Mouse (Mus musculus): Measurements from ENCODE around the gene Bmpr1a. TPM values are rescaled to one million over a fixed set of nuclear protein-coding genes. Genes with fewer than 3 reads are reported as not detected.

The Bmpr1a gene
- polyA plus RNA-seq, 1 experiment from 2014 or later = 80.9 TPM

- H3K4me2 ChIP-seq (ENCODE audit: low read depth, low read length) = no peak overlapping the region
- no peaks in the 10 kb centered on the region for H3K9me3 ChIP-seq (replicated peaks; ENCODE audit: control insufficient read depth, low read length)
- no peak overlapping the region for H3K9ac ChIP-seq (replicated peaks; ENCODE audit: low read length)
- no peak overlapping the region for H3K27ac ChIP-seq (replicated peaks; ENCODE audit: low read depth, low read length)
- H3K27me3 ChIP-seq (ENCODE audit: control insufficient read depth, insufficient read depth, low read length) = no peaks in the 10 kb centered on the region
- H3K4me3 ChIP-seq (ENCODE audit: low read depth, low read length) = no peak overlapping the region
- no peaks in the 10 kb centered on the region; the same call in 1 of the 2 replicates for H3K36me3 ChIP-seq (replicated peaks; ENCODE audit: control insufficient read depth, insufficient read depth, low read depth, low read length)
- no peak for ATAC-seq (replicated peaks; ENCODE audit: insufficient number of reproducible peaks, low FRiP score, low TSS enrichment, low read depth)
- no peaks in the 10 kb centered on the region for H3K4me1 ChIP-seq (ENCODE audit: control insufficient read depth, insufficient read depth, low read length)
- peak; percentile 66 for DNase-seq (ENCODE audit: low spot score)
- WGBS = 69% methylated on average over 1 of the region's 1 CpGs
Observed at GRCm38 (mm10) chr14:34458880-34459279, 44.3 kb downstream of the Bmpr1a start.

DNA sequence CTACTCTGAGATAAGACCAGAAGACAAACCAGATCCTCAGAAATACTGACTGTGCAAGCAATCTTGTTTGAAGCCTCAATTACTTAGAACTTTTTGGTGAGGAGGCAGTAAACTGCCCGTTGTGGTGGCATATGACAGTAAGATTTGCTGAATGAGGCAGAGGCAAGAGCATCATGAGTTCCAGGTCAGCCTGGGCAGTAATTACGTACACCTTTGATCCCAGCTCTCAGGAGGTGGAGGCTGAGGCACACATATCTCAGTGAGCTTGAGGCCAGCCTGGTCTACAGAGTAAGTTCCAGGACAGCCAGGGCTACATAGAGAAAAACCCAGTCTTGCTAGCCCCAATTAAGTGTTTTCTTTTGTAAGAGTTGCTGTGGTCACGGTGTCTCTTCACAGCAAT is 48.9 kb downstream of the Bmpr1a start:
- no peaks in the 10 kb centered on the region; the same call in 1 of the 2 replicates for H3K36me3 ChIP-seq (replicated peaks; ENCODE audit: control insufficient read depth, insufficient read depth, low read depth, low read length)
- no peak for ATAC-seq (replicated peaks; ENCODE audit: insufficient number of reproducible peaks, low FRiP score, low TSS enrichment, low read depth)

GRCm38 (mm10) chr14:34453648-34454047 is 49.5 kb downstream of the Bmpr1a start:
- Histone ChIP-seq H3K4me1 (ENCODE audit: control insufficient read depth, insufficient read depth, low read length) (no peaks in the 10 kb centered on the region), H3K4me3 (ENCODE audit: low read depth, low read length) (no peak overlapping the region), H3K36me3 (replicated peaks; ENCODE audit: control insufficient read depth, insufficient read depth, low read depth, low read length) (no peaks in the 10 kb centered on the region), H3K27ac (replicated peaks; ENCODE audit: low read depth, low read length) (no peak overlapping the region), H3K9ac (replicated peaks; ENCODE audit: low read length) (no peak overlapping the region), H3K27me3 (ENCODE audit: control insufficient read depth, insufficient read depth, low read length) (no peaks in the 10 kb centered on the region), H3K9me3 (replicated peaks; ENCODE audit: control insufficient read depth, low read length) (no peaks in the 10 kb centered on the region), H3K4me2 (ENCODE audit: low read depth, low read length) (no peak overlapping the region)
- no peak for ATAC-seq (replicated peaks; ENCODE audit: insufficient number of reproducible peaks, low FRiP score, low TSS enrichment, low read depth)
- WGBS = 22% methylated on average over 6 of the region's 6 CpGs
- peak; percentile 8 for DNase-seq (ENCODE audit: low spot score)

More for the DNA sequence above, 48.9 kb downstream of the Bmpr1a start:
- Histone ChIP-seq H3K9ac (replicated peaks; ENCODE audit: low read length) (no peak overlapping the region), H3K9me3 (replicated peaks; ENCODE audit: control insufficient read depth, low read length) (no peaks in the 10 kb centered on the region), H3K4me3 (ENCODE audit: low read depth, low read length) (no peak overlapping the region), H3K27me3 (ENCODE audit: control insufficient read depth, insufficient read depth, low read length) (no peaks in the 10 kb centered on the region), H3K4me1 (ENCODE audit: control insufficient read depth, insufficient read depth, low read length) (no peaks in the 10 kb centered on the region), H3K4me2 (ENCODE audit: low read depth, low read length) (no peak overlapping the region), H3K27ac (replicated peaks; ENCODE audit: low read depth, low read length) (no peak overlapping the region)
- DNase-seq (ENCODE audit: low spot score) = no peak
- 63% methylated on average over 3 of the region's 3 CpGs for WGBS

DNA sequence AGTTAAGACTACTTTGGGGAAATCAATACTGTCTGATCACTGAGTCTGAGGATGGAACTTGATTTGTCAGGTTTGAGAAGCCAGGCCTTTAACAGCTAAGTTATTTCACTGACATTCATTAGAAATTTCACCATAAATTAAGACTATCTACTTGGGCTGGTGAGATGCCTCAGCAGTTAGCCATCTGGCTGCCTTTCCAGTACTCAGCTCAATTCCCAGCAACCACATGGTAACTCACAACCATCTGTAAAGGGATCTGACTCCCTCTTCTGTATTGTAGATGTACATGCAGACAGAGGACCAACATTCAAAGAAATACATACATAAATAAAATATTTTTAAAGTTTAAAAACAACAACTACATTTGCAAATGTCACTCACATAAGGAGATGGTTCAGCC is 51.3 kb downstream of the Bmpr1a start:
- no peak overlapping the region for H3K9ac ChIP-seq (replicated peaks; ENCODE audit: low read length)
- ATAC-seq (replicated peaks; ENCODE audit: insufficient number of reproducible peaks, low FRiP score, low TSS enrichment, low read depth) (no peak), DNase-seq (ENCODE audit: low spot score) (no peak)
- H3K4me1 ChIP-seq (ENCODE audit: control insufficient read depth, insufficient read depth, low read length) = no peaks in the 10 kb centered on the region
- no peak overlapping the region for H3K4me2 ChIP-seq (ENCODE audit: low read depth, low read length)
- no peak overlapping the region for H3K27ac ChIP-seq (replicated peaks; ENCODE audit: low read depth, low read length)
- no peak overlapping the region for H3K4me3 ChIP-seq (ENCODE audit: low read depth, low read length)
- H3K9me3 ChIP-seq (replicated peaks; ENCODE audit: control insufficient read depth, low read length) = no peaks in the 10 kb centered on the region
- peaks cover 2% of the 10 kb centered on the region; the same call in 1 of the 2 replicates for H3K36me3 ChIP-seq (replicated peaks; ENCODE audit: control insufficient read depth, insufficient read depth, low read depth, low read length)
- no peaks in the 10 kb centered on the region for H3K27me3 ChIP-seq (ENCODE audit: control insufficient read depth, insufficient read depth, low read length)

- Histone ChIP-seq H3K4me1 (ENCODE audit: control insufficient read depth, insufficient read depth, low read length) (no peaks in the 10 kb centered on the region), H3K36me3 (replicated peaks; ENCODE audit: control insufficient read depth, insufficient read depth, low read depth, low read length) (peaks cover 2% of the 10 kb centered on the region; the same call in 1 of the 2 replicates), H3K9ac (replicated peaks; ENCODE audit: low read length) (no peak overlapping the region), H3K27ac (replicated peaks; ENCODE audit: low read depth, low read length) (no peak overlapping the region), H3K27me3 (ENCODE audit: control insufficient read depth, insufficient read depth, low read length) (no peaks in the 10 kb centered on the region), H3K4me2 (ENCODE audit: low read depth, low read length) (no peak overlapping the region), H3K4me3 (ENCODE audit: low read depth, low read length) (no peak overlapping the region), H3K9me3 (replicated peaks; ENCODE audit: control insufficient read depth, low read length) (no peaks in the 10 kb centered on the region)
- ATAC-seq (replicated peaks; ENCODE audit: insufficient number of reproducible peaks, low FRiP score, low TSS enrichment, low read depth) = no peak
- no peak for DNase-seq (ENCODE audit: low spot score)
- WGBS = 89% methylated on average over 5 of the region's 5 CpGs
Observed at GRCm38 (mm10) chr14:34450451-34450850, 52.7 kb downstream of the Bmpr1a start.

GRCm38 (mm10) chr14:34449807-34450206 is 53.3 kb downstream of the Bmpr1a start:
- Histone ChIP-seq H3K9me3 (replicated peaks; ENCODE audit: control insufficient read depth, low read length) (no peaks in the 10 kb centered on the region), H3K9ac (replicated peaks; ENCODE audit: low read length) (no peak overlapping the region), H3K4me1 (ENCODE audit: control insufficient read depth, insufficient read depth, low read length) (no peaks in the 10 kb centered on the region), H3K4me2 (ENCODE audit: low read depth, low read length) (no peak overlapping the region), H3K4me3 (ENCODE audit: low read depth, low read length) (no peak overlapping the region), H3K27me3 (ENCODE audit: control insufficient read depth, insufficient read depth, low read length) (no peaks in the 10 kb centered on the region), H3K36me3 (replicated peaks; ENCODE audit: control insufficient read depth, insufficient read depth, low read depth, low read length) (peaks cover 2% of the 10 kb centered on the region; the same call in 1 of the 2 replicates), H3K27ac (replicated peaks; ENCODE audit: low read depth, low read length) (no peak overlapping the region)
- ATAC-seq (replicated peaks; ENCODE audit: insufficient number of reproducible peaks, low FRiP score, low TSS enrichment, low read depth) (no peak), DNase-seq (ENCODE audit: low spot score) (no peak)
- WGBS = 39% methylated on average over 9 of the region's 9 CpGs

- DNase-seq (ENCODE audit: low spot score) = no peak
- H3K9ac ChIP-seq (replicated peaks; ENCODE audit: low read length) = no peak overlapping the region
- ATAC-seq (replicated peaks; ENCODE audit: insufficient number of reproducible peaks, low FRiP score, low TSS enrichment, low read depth) = no peak
- no peaks in the 10 kb centered on the region for H3K9me3 ChIP-seq (replicated peaks; ENCODE audit: control insufficient read depth, low read length)
- H3K4me1 ChIP-seq (ENCODE audit: control insufficient read depth, insufficient read depth, low read length) = no peaks in the 10 kb centered on the region
- no peak overlapping the region for H3K27ac ChIP-seq (replicated peaks; ENCODE audit: low read depth, low read length)
- H3K4me2 ChIP-seq (ENCODE audit: low read depth, low read length) = no peak overlapping the region
- no peak overlapping the region for H3K4me3 ChIP-seq (ENCODE audit: low read depth, low read length)
- H3K27me3 ChIP-seq (ENCODE audit: control insufficient read depth, insufficient read depth, low read length) = no peaks in the 10 kb centered on the region
- H3K36me3 ChIP-seq (replicated peaks; ENCODE audit: control insufficient read depth, insufficient read depth, low read depth, low read length) = peaks cover 2% of the 10 kb centered on the region; the same call in 1 of the 2 replicates
Observed at GRCm38 (mm10) chr14:34448398-34448797, 54.7 kb downstream of the Bmpr1a start.

- Histone ChIP-seq H3K9me3 (replicated peaks; ENCODE audit: control insufficient read depth, low read length) (no peaks in the 10 kb centered on the region), H3K27me3 (ENCODE audit: control insufficient read depth, insufficient read depth, low read length) (no peaks in the 10 kb centered on the region), H3K4me3 (ENCODE audit: low read depth, low read length) (no peak overlapping the region), H3K4me2 (ENCODE audit: low read depth, low read length) (no peak overlapping the region), H3K27ac (replicated peaks; ENCODE audit: low read depth, low read length) (no peak overlapping the region), H3K4me1 (ENCODE audit: control insufficient read depth, insufficient read depth, low read length) (no peaks in the 10 kb centered on the region), H3K9ac (replicated peaks; ENCODE audit: low read length) (no peak overlapping the region), H3K36me3 (replicated peaks; ENCODE audit: control insufficient read depth, insufficient read depth, low read depth, low read length) (peaks cover 4% of the 10 kb centered on the region)
- 95% methylated on average over 4 of the region's 4 CpGs for WGBS
- ATAC-seq (replicated peaks; ENCODE audit: insufficient number of reproducible peaks, low FRiP score, low TSS enrichment, low read depth) (no peak), DNase-seq (ENCODE audit: low spot score) (no peak)
Observed at GRCm38 (mm10) chr14:34447659-34448058, 55.5 kb downstream of the Bmpr1a start.

Measured in embryonic facial prominence, embryonic 11.5 days (tissue).